Mouse (Mus musculus) hematopoietic stem cell, adult 5-6 weeks (primary cell): ENCODE data around the gene Chek2. TPM values are rescaled to one million over a fixed set of nuclear protein-coding genes. Genes with fewer than 3 reads are reported as not detected.

ENCODE experiments used
- ATAC-seq, 2 experiments: fragments of 125-278 bp in 1 of 2; replicated peaks in 1 of 2; 2 replicates each; pipeline ENCODE4 v1.8.0; 2016 to 2017; ENCODE audit warnings: inconsistent platforms in 2 of 2, mild to moderate bottlenecking in 2 of 2, moderate number of reproducible peaks in 2 of 2, low read depth in 1 of 2, moderate TSS enrichment in 1 of 2; ENCODE audit not compliant: low FRiP score in 2 of 2, poor library complexity in 2 of 2, severe bottlenecking in 2 of 2, insufficient read depth in 1 of 2, low TSS enrichment in 1 of 2
- total RNA-seq: library from RNA; stranded (forward); fragments of 172-1452, 232-1000 nt; gene quantifications from 2 replicates; pipeline ENCODE4 v1.2.3, GENCODE M21; 2017

The Chek2 gene
- total RNA-seq, result 37.2 and 42.2 TPM in 2 replicates

GRCm38 (mm10) chr5:110839678-110840365 is at the start of gene Chek2, which contains the start of gene Hscb:
TSS of gene Chek2 (plus strand) at chr5:110839979.
TSS of gene Hscb (minus strand) at chr5:110839777.
- ATAC-seq, result peak; percentile 91 to 96

- no peak for ATAC-seq
These were observed 45.4 kb upstream of the Chek2 start for GRCm38 (mm10) chr5:110794363-110794762.

DNA sequence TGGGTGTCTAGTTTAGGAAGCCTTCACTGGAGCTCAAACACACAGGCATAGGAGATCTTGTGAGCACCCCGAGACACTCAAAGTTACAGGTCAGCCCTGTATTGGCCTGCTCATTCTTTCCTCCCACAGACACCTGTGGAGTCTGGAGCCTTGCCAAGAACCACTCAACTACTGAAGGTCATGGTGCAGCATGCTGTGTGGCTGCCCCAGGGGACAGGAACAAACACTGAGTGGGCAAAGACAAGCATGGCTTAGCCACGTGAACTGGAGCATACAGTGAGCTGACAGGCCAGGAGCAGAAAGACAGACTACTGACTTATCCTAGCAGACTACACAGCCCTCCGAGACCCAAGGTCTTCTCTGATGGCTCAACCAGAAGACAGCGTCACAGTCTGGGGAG is 42.1 kb upstream of the Chek2 start:
- ATAC-seq, result no peak

DNA sequence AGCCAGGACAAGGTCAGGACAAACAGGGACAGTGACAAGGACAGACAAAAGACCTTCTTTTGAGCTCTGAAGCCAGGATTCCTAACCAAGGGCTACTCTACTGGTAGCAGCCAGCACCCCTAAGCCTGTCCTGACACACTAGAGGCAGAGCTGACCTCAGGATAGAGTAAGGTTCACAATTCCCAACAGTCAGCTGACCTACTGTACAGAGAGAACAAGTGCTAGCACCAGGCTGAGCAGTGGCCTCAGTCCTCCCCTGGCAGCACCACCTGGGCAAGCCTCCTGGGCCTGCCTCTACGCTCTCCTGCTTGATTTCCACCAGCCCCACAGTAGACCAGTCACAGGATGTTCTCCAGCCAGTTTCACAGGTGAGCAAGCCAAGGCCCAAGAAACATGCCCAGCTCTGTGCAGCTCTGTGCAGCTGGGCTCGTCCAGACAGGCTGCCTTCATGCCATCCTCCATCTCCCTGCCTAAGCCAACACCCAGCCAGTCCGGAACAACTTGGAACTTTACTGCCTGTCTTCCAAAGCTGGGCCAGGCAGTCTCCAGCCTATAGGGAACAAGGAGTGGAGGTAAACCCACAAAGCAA is 38.6 kb upstream of the Chek2 start:
- no peak for ATAC-seq

DNA sequence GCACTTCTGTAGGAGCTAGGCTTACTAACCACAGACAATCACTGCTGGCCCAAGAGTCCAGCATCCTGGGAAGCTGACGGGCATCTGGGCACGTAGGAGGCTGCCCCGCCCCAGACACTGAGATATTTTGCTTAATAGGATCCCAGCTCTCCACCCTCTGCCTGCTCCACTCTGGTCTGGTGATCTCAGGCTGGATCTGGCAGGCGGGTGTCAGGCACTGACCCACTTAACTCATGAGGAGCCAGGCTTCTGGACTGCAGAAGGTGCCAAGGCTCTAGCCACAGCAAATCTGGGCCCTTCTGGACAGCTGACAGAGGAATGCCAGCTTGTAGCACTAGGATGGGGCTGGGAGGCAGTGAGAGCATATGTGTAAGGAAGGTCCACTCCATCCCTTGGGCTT is 37.6 kb upstream of the Chek2 start:
- no peak for ATAC-seq

DNA sequence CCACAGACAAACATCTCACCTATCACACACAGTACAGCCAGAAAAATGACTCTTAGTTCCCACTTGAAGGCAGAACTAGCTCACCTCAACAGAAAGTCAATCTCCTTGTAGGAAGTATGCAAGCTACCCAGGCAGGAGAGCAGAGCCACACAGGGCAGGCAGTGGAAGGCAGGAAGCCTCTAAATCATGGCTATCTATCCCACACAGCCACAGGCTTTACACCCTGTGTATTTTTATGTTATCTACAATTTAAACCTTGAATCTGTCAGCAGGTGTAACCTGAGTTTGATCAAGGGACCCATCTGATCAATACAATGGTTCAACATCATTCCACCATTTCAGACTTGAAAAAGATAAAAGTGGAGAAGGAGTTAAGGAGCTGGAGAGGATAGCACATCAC is 37.0 kb upstream of the Chek2 start:
- no peak for ATAC-seq

DNA sequence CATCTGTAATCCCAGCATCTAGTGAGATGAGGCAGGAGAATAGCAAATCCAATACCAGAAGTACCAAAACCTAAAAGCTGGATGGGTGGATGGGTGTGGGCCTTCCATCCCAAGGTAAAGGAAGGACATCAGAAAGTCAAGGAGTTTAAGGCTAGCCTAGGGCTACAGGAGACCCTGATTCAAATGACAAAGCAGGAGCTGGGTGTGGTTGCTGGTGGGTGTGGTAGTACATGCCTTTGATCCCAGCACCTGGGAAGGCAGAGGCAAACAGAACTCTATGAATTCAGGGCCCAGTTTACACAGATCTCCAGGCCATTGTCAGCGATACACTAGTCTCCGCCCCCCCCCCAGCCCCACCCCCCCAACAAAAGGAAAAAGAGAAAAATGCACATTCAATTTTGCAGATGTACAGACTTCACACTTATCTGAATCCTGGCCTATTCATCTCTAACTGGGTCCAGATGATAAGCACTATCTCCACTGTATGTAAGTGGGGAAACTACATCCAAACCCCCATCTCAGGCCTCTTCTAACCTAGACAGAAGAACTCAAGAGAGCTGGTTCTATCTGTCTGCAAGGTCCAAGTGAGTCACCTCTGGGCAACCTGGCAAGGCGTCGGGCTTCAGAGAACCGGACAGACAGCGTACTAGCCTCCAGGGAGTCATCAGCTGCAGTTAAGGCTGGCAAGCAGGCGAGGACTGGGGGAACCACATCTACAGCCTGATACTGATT is 35.6 kb upstream of the Chek2 start:
- no peak for ATAC-seq

DNA sequence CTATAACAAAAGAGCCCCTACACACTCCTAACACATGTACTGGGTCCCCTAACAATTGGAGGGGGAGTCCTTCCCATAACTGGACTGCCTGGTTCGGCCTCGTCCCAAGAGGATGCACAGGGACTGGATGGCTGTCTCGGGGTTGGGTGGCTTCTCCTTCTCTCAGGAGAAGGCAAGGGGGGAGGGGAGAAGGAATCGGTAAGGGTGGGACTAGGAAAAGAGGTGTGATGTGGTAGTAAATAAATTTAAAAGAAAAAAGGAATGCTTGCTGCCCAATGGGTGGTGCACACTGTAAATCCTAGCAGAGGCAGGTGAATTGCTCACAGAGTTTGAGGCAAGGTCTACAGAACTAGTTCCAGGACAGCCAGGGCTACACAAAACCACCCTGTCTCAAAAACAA is 33.6 kb upstream of the Chek2 start:
- ATAC-seq, result no peak

DNA sequence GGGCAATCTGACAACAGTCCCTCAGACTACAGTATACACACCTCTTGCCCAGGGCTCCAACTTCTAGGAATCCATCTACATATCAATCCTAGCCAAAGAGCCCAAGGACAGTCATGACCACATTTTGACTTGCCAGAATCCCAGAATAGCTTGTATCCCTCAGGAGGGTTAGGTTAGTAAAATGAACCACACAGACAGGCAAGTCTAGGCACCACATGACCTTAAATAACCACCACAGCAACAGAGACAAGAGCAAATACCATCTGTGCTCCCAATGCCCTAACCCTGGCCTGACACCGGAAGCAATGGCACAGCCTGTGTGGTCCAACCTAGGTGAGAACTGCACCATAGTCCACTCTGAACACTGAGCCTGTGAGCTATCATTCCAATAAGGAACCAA is 33.1 kb upstream of the Chek2 start:
- ATAC-seq, result no peak

DNA sequence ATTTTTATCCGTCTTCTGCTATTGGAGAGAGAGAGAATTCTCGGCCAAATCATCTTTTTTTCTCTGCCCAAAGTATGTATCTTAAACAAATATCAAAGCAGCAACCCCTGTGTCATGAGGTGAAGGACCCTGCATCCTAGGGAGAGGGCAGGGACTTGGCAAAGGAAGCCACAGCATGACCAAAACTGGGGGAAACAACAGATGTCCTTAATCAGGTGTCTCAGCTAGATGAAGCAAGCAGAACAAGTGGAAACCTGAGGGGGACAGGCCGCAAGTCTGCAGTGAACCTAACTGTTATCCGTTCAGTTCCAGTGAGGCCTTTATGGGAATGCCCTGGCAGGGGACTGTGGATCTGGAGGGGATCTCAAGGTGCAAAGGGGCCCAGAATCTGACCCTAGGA is 32.3 kb upstream of the Chek2 start:
- ATAC-seq, result no peak

DNA sequence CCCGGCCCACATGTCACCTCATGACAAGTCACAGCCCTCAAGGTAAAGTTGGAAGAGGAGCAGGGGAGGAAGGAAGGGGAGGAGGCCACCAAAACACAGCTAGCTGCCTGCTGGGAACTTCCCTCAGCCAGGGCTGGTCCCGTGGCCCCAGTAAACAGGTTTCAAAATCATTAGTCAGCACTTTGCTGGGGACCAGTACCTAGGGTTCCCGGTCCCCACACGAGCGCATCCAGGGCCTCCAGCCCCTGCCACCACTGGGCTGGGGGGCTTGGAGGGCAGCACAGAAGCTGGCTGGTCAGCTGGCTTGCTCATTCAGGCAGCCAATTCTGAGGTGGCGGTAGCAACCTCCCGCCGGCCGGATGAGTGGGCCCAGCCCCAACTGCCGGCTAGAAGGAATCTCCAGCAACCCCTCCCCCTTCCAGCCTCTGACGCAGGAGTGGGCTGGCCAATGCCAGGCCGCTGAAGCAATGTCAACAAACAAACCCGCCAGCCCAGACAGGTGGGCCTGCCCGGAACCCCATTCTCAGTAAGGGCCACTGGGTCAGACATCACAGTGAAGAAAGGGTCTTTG is 31.6 kb upstream of the Chek2 start:
- peak; percentile 70 to 71 for ATAC-seq

DNA sequence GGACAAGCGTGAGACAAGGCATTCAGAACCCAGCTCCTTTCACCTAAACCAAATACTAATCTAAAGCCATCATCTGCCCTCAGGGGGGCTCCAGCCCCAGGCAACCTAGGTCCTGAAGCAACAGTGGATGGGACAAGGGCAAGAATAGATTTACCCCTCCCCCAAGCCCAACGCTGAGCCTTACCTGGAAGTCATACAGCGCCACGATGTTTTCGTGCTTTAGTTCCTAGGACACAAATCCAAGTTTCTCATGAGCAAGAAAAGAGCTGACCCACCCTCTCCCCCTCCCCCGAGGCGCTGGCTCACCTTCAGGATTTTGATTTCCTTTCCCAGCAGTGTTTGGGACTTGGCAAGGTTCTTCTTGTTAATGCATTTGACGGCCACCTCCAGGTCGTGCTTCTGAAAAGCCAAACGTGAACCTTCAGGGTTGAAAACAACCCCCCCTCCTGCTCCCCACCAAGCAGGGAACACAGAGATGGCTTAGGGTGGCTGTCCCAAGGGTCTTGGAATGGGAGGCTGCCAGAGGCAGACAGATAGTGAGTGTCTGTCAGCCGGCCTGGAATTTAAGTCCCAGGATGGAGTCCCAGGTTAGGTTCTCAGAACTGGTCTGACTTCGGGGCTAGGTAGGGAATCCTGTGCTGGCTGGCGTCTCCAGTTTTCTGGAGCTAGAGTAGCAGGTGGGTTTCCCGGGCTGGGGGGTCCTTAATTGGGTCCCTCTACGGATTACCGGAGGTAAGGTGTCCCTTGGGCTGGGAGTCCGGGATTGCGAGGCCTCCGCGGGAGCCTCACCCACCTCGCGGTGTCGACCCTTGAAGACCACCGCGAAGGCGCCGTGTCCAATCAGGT is 30.7 kb upstream of the Chek2 start:
- no peak for ATAC-seq

DNA sequence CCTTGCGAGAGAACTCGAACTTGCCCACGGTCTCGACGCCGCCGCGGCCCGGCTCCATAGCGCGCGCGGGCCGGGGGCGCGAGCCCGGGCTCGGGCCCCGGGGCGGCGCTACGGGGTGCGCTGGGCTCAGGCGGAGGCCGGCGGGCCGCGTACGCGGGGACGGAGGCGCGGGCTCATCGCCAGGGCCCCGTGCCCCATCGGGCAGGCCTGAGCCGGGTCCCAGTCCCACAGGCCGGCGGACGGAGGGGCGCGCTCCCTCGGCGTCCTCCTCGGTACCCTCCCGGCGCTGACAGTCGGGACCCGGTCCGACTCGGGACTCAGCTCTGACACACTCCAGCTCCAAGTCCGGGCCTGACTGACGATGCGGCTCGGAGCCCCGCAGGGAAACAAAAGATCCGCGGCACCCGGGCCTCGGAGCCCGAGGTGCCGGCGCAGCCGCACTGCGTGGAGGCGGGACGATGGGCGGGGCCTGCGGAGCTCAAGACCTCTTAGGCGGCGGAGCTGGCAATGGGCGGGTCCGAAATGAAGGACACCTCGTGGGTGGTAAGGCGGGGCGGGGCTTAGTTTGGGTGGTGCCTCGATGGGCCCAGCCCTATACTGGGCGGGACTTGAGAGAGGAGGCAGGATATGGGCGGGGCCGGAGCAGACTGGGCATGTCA is 30.0 kb upstream of the Chek2 start, which contains the start of gene Ulk1:
Ulk1 (minus strand) TSS at position 431 of the 659 bp plus-strand sequence.
- ATAC-seq, result peak; percentile 87 to 88

DNA sequence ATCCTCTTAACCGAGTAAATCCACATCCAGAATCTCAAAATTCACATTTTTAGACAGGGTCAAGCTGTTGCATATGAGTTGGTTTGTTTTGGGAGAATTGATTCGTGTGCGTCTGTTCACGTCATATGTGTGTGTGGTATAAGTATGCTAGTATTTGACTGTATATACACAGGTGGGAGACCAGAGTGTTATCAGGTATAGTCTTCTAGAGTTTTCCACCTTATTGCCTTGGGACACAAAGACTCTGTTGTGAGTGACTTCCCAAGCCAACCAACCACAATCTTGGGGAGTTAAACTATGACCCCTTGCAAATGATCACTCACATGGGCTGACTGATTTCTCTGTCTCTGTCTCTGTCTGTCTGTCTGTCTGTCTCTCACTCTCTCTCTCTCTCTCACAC is 15.4 kb upstream of the Chek2 start:
- ATAC-seq, result no peak

GRCm38 (mm10) chr5:110826781-110827495 is 12.8 kb upstream of the Chek2 start:
- ATAC-seq, result no peak

DNA sequence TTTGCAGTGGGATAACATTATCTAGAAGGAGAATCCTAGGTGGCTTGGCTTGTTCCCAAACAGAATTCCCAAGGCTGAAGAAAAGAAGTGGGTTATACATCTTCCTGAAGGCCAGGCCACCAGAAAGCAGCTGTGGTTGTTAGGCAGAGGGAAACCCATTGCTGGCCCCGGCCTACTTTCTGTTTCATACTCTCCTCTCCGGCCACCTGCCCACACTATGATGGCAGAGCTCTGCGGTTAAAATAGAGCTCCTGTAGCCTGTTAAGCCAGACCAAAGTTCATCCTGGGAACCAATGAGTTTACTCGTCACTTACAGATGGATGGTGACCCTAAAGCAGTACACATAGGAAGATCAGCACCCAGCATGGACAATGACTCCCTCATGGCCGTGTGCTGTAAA is 12.2 kb upstream of the Chek2 start:
- ATAC-seq, result no peak
